Mouse (Mus musculus): ENCODE measurements around the gene Aldh2.
"Not testable (repeated sequence)": the region's sequence is repeated elsewhere in the genome, so short reads cannot be mapped to it uniquely, and the experiment has no call there.

Gene Aldh2

GRCm38 (mm10) chr5:121547084-121547483 is 46.5 kb downstream of the Aldh2 start:
- no peak for ATAC-seq (ENCODE audit: low TSS enrichment)

GRCm38 (mm10) chr5:121546530-121546895 is 47.1 kb downstream of the Aldh2 start:
- ATAC-seq (ENCODE audit: low TSS enrichment) = peak; percentile 44; the same call in 1 of the 2 replicates

GRCm38 (mm10) chr5:121545793-121546529 is 47.7 kb downstream of the Aldh2 start, which contains the start of gene Mapkapk5:
Gene Mapkapk5, minus strand, starts transcription at chr5:121545905.
- ATAC-seq (ENCODE audit: low TSS enrichment) = peak; percentile 93

- peak; percentile 42 for ATAC-seq (ENCODE audit: low TSS enrichment)
These were observed 48.5 kb downstream of the Aldh2 start, which contains the start of the genes Adam1a and Gm42878 for GRCm38 (mm10) chr5:121544910-121545792. Gene Adam1a, minus strand, starts transcription at chr5:121545482. Gene Gm42878, minus strand, starts transcription at chr5:121545482.

GRCm38 (mm10) chr5:121543370-121543769 is 50.3 kb downstream of the Aldh2 start:
- ATAC-seq (ENCODE audit: low TSS enrichment) = no peak

- ATAC-seq (ENCODE audit: low TSS enrichment) = no peak
These were observed 52.4 kb downstream of the Aldh2 start for GRCm38 (mm10) chr5:121541235-121541634.

- no peak for ATAC-seq (ENCODE audit: low TSS enrichment)
These were observed 53.6 kb downstream of the Aldh2 start for GRCm38 (mm10) chr5:121540066-121540465.

GRCm38 (mm10) chr5:121537588-121537987 is 56.0 kb downstream of the Aldh2 start:
- ATAC-seq (ENCODE audit: low TSS enrichment) = no peak

- no peak for ATAC-seq (ENCODE audit: low TSS enrichment)
These were observed 56.6 kb downstream of the Aldh2 start for GRCm38 (mm10) chr5:121536921-121537555.

- no peak for ATAC-seq (ENCODE audit: low TSS enrichment)
These were observed 58.5 kb downstream of the Aldh2 start for GRCm38 (mm10) chr5:121535116-121535515.

- ATAC-seq (ENCODE audit: low TSS enrichment) = no peak
These were observed 59.1 kb downstream of the Aldh2 start for GRCm38 (mm10) chr5:121534521-121534920.

GRCm38 (mm10) chr5:121526961-121527360 is 66.7 kb downstream of the Aldh2 start:
- ATAC-seq (ENCODE audit: low TSS enrichment) = no peak

- ATAC-seq (ENCODE audit: low TSS enrichment) = no peak
These were observed 67.1 kb downstream of the Aldh2 start for GRCm38 (mm10) chr5:121526526-121526925.

- no peak for ATAC-seq (ENCODE audit: low TSS enrichment)
These were observed 67.7 kb downstream of the Aldh2 start for GRCm38 (mm10) chr5:121525774-121526450.

- ATAC-seq (ENCODE audit: low TSS enrichment) = not testable (repeated sequence)
These were observed 73.9 kb downstream of the Aldh2 start for GRCm38 (mm10) chr5:121519758-121520157.

- no peak for ATAC-seq (ENCODE audit: low TSS enrichment)
These were observed 74.6 kb downstream of the Aldh2 start for GRCm38 (mm10) chr5:121518983-121519382.

Data from frontal cortex, adult (tissue).